Mouse (Mus musculus): ENCODE results near the gene Flrt1. TPM values are rescaled to one million over a fixed set of nuclear protein-coding genes. Genes with fewer than 3 reads are reported as not detected.
"Not testable (repeated sequence)": the region's sequence is repeated elsewhere in the genome, so short reads cannot be mapped to it uniquely, and the experiment has no call there.

Gene Flrt1
- polyA plus RNA-seq, 1 experiment from 2014 or later = 0.60 TPM

GRCm38 (mm10) chr19:7089050-7089449, 16.5 kb downstream of the Flrt1 start:
- 67% methylated on average over 5 of the region's 5 CpGs for WGBS
- Histone ChIP-seq H3K4me2 (no peak overlapping the region), H3K4me1 (replicated peaks; ENCODE audit: control insufficient read depth, insufficient read depth, low read length) (no peaks in the 10 kb centered on the region), H3K36me3 (ENCODE audit: control insufficient read depth, insufficient read depth, low read length) (no peaks in the 10 kb centered on the region), H3K27ac (ENCODE audit: low read depth, low read length) (no peak overlapping the region), H3K4me3 (ENCODE audit: low read depth, low read length) (no peak overlapping the region), H3K9ac (ENCODE audit: low read depth, low read length) (no peak overlapping the region), H3K9me3 (ENCODE audit: control insufficient read depth, low read length) (no peaks in the 10 kb centered on the region), H3K27me3 (replicated peaks; ENCODE audit: control insufficient read depth, insufficient read depth, low read length) (peaks cover 36% of the 10 kb centered on the region)
- no peak for ATAC-seq (replicated peaks; ENCODE audit: low FRiP score)
- DNase-seq (ENCODE audit: low spot score) = no peak

GRCm38 (mm10) chr19:7088558-7088957, 17.0 kb downstream of the Flrt1 start:
- 21% methylated on average over 9 of the region's 9 CpGs for WGBS
- H3K4me1 ChIP-seq (replicated peaks; ENCODE audit: control insufficient read depth, insufficient read depth, low read length) = no peaks in the 10 kb centered on the region
- H3K9ac ChIP-seq (ENCODE audit: low read depth, low read length) = no peak overlapping the region
- no peaks in the 10 kb centered on the region for H3K9me3 ChIP-seq (ENCODE audit: control insufficient read depth, low read length)
- ATAC-seq (replicated peaks; ENCODE audit: low FRiP score) (no peak), DNase-seq (ENCODE audit: low spot score) (no peak)
- no peak overlapping the region for H3K27ac ChIP-seq (ENCODE audit: low read depth, low read length)
- no peak overlapping the region for H3K4me3 ChIP-seq (ENCODE audit: low read depth, low read length)
- H3K27me3 ChIP-seq (replicated peaks; ENCODE audit: control insufficient read depth, insufficient read depth, low read length) = peaks cover 36% of the 10 kb centered on the region
- H3K36me3 ChIP-seq (ENCODE audit: control insufficient read depth, insufficient read depth, low read length) = no peaks in the 10 kb centered on the region
- H3K4me2 ChIP-seq = no peak overlapping the region

GRCm38 (mm10) chr19:7084734-7085133, 20.8 kb downstream of the Flrt1 start:
- H3K27me3 ChIP-seq (replicated peaks; ENCODE audit: control insufficient read depth, insufficient read depth, low read length) = peaks cover 26% of the 10 kb centered on the region
- no peaks in the 10 kb centered on the region for H3K4me1 ChIP-seq (replicated peaks; ENCODE audit: control insufficient read depth, insufficient read depth, low read length)
- ATAC-seq (replicated peaks; ENCODE audit: low FRiP score) (no peak), DNase-seq (ENCODE audit: low spot score) (no peak)
- H3K9me3 ChIP-seq (ENCODE audit: control insufficient read depth, low read length) = no peaks in the 10 kb centered on the region
- no peak overlapping the region for H3K9ac ChIP-seq (ENCODE audit: low read depth, low read length)
- no peak overlapping the region for H3K4me2 ChIP-seq
- no peaks in the 10 kb centered on the region for H3K36me3 ChIP-seq (ENCODE audit: control insufficient read depth, insufficient read depth, low read length)
- 72% methylated on average over 15 of the region's 15 CpGs for WGBS
- no peak overlapping the region for H3K27ac ChIP-seq (ENCODE audit: low read depth, low read length)
- no peak overlapping the region for H3K4me3 ChIP-seq (ENCODE audit: low read depth, low read length)

- Histone ChIP-seq H3K36me3 (ENCODE audit: control insufficient read depth, insufficient read depth, low read length) (no peaks in the 10 kb centered on the region), H3K4me1 (replicated peaks; ENCODE audit: control insufficient read depth, insufficient read depth, low read length) (no peaks in the 10 kb centered on the region), H3K9me3 (ENCODE audit: control insufficient read depth, low read length) (no peaks in the 10 kb centered on the region), H3K4me3 (ENCODE audit: low read depth, low read length) (no peak overlapping the region), H3K9ac (ENCODE audit: low read depth, low read length) (no peak overlapping the region), H3K27ac (ENCODE audit: low read depth, low read length) (no peak overlapping the region), H3K27me3 (replicated peaks; ENCODE audit: control insufficient read depth, insufficient read depth, low read length) (peaks cover 16% of the 10 kb centered on the region), H3K4me2 (no peak overlapping the region)
- ATAC-seq (replicated peaks; ENCODE audit: low FRiP score) = no peak
- no peak for DNase-seq (ENCODE audit: low spot score)
- 52% methylated on average over 14 of the region's 14 CpGs for WGBS
These were observed 22.3 kb downstream of the Flrt1 start for GRCm38 (mm10) chr19:7083035-7083794.

- H3K4me2 ChIP-seq = no peak overlapping the region
- H3K9ac ChIP-seq (ENCODE audit: low read depth, low read length) = no peak overlapping the region
- no peak overlapping the region for H3K4me3 ChIP-seq (ENCODE audit: low read depth, low read length)
- no peaks in the 10 kb centered on the region for H3K36me3 ChIP-seq (ENCODE audit: control insufficient read depth, insufficient read depth, low read length)
- peaks cover 2% of the 10 kb centered on the region for H3K27me3 ChIP-seq (replicated peaks; ENCODE audit: control insufficient read depth, insufficient read depth, low read length)
- no peaks in the 10 kb centered on the region for H3K4me1 ChIP-seq (replicated peaks; ENCODE audit: control insufficient read depth, insufficient read depth, low read length)
- no peaks in the 10 kb centered on the region for H3K9me3 ChIP-seq (ENCODE audit: control insufficient read depth, low read length)
- no peak for ATAC-seq (replicated peaks; ENCODE audit: low FRiP score)
- WGBS = 66% methylated on average over 7 of the region's 7 CpGs
- no peak overlapping the region for H3K27ac ChIP-seq (ENCODE audit: low read depth, low read length)
- no peak for DNase-seq (ENCODE audit: low spot score)
These were observed 23.8 kb downstream of the Flrt1 start for GRCm38 (mm10) chr19:7081516-7082266.

- Histone ChIP-seq H3K4me3 (ENCODE audit: low read depth, low read length) (no peak overlapping the region), H3K27ac (ENCODE audit: low read depth, low read length) (no peak overlapping the region), H3K4me1 (replicated peaks; ENCODE audit: control insufficient read depth, insufficient read depth, low read length) (no peaks in the 10 kb centered on the region), H3K9me3 (ENCODE audit: control insufficient read depth, low read length) (no peaks in the 10 kb centered on the region), H3K4me2 (no peak overlapping the region), H3K9ac (ENCODE audit: low read depth, low read length) (no peak overlapping the region), H3K27me3 (replicated peaks; ENCODE audit: control insufficient read depth, insufficient read depth, low read length) (no peaks in the 10 kb centered on the region; the same call in 1 of the 2 replicates), H3K36me3 (ENCODE audit: control insufficient read depth, insufficient read depth, low read length) (no peaks in the 10 kb centered on the region)
- ATAC-seq (replicated peaks; ENCODE audit: low FRiP score) (no peak), DNase-seq (ENCODE audit: low spot score) (no peak)
- WGBS = 80% methylated on average over 7 of the region's 7 CpGs
These were observed 27.3 kb downstream of the Flrt1 start for GRCm38 (mm10) chr19:7078271-7078670.

- no peaks in the 10 kb centered on the region for H3K36me3 ChIP-seq (ENCODE audit: control insufficient read depth, insufficient read depth, low read length)
- no peak overlapping the region for H3K4me2 ChIP-seq
- no peak overlapping the region for H3K4me3 ChIP-seq (ENCODE audit: low read depth, low read length)
- ATAC-seq (replicated peaks; ENCODE audit: low FRiP score) (no peak), DNase-seq (ENCODE audit: low spot score) (no peak)
- 73% methylated on average over 9 of the region's 9 CpGs for WGBS
- no peak overlapping the region for H3K27ac ChIP-seq (ENCODE audit: low read depth, low read length)
- no peaks in the 10 kb centered on the region for H3K9me3 ChIP-seq (ENCODE audit: control insufficient read depth, low read length)
- peaks cover 1% of the 10 kb centered on the region; the same call in 1 of the 2 replicates for H3K27me3 ChIP-seq (replicated peaks; ENCODE audit: control insufficient read depth, insufficient read depth, low read length)
- no peaks in the 10 kb centered on the region for H3K4me1 ChIP-seq (replicated peaks; ENCODE audit: control insufficient read depth, insufficient read depth, low read length)
- no peak overlapping the region for H3K9ac ChIP-seq (ENCODE audit: low read depth, low read length)
These were observed 27.9 kb downstream of the Flrt1 start for GRCm38 (mm10) chr19:7077666-7078065.

- not testable (repeated sequence) for H3K27ac ChIP-seq (ENCODE audit: low read depth, low read length); H3K36me3 ChIP-seq (ENCODE audit: control insufficient read depth, insufficient read depth, low read length); H3K4me2 ChIP-seq; DNase-seq (ENCODE audit: low spot score); ATAC-seq (replicated peaks; ENCODE audit: low FRiP score); H3K4me3 ChIP-seq (ENCODE audit: low read depth, low read length); H3K9ac ChIP-seq (ENCODE audit: low read depth, low read length); H3K9me3 ChIP-seq (ENCODE audit: control insufficient read depth, low read length); H3K4me1 ChIP-seq (replicated peaks; ENCODE audit: control insufficient read depth, insufficient read depth, low read length)
- WGBS = 73% methylated on average over 11 of the region's 11 CpGs
- H3K27me3 ChIP-seq (replicated peaks; ENCODE audit: control insufficient read depth, insufficient read depth, low read length) = peaks cover 12% of the 10 kb centered on the region
These were observed 30.2 kb downstream of the Flrt1 start for GRCm38 (mm10) chr19:7075336-7075735.

Measured in liver, embryonic 11.5 days (tissue).